Mouse (Mus musculus): ENCODE data around the gene Cldn15.

DNA sequence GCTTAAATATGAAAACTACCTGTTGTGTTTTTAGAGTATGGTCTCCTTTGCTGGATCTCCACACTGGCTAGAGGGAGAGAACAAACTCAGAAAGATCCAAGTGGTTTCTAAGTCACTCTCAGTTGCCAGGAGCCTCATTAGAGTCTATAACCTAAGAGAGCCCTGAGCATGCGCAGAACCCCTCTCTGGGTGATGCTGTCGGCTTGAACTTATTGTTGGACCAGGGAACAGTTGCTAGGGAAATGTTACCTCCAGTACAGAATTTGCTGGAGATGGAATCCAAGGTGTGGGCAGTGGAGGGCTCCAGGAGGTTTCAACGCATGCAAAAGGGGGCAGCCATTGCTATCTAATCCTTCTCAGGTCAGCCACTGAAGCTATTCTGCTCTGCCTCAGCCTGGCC, 57.9 kb downstream of the Cldn15 start:
- no peak for TF ChIP-seq CTCF (IDR thresholded peaks at IDR 0.05; ENCODE audit: borderline replicate concordance, extremely low read depth, insufficient read depth, insufficient read length)
- TF ChIP-seq POLR2A (IDR thresholded peaks at IDR 0.05; ENCODE audit: borderline replicate concordance, extremely low read depth, insufficient read depth, insufficient read length, poor library complexity, severe bottlenecking) = no peak
